Mouse (Mus musculus): ENCODE results near the gene Akr7a5.

The Akr7a5 gene

GRCm38 (mm10) chr4:139351931-139352711 is 41.6 kb downstream of the Akr7a5 start, which contains the start of the genes Mrto4, Emc1 and Ubr4:
TSS of gene Mrto4 (minus strand) at chr4:139352576.
TSS of gene Emc1 (plus strand) at chr4:139352587.
TSS of gene Ubr4 (plus strand) at chr4:139352609.
- DNase-seq (ENCODE audit: low spot score): peak; percentile 88

GRCm38 (mm10) chr4:139352832-139353231 is 42.3 kb downstream of the Akr7a5 start:
- DNase-seq (ENCODE audit: low spot score): peak; percentile 45

- DNase-seq (ENCODE audit: low spot score): no peak
These were observed 46.7 kb downstream of the Akr7a5 start for GRCm38 (mm10) chr4:139357211-139357610.

DNA sequence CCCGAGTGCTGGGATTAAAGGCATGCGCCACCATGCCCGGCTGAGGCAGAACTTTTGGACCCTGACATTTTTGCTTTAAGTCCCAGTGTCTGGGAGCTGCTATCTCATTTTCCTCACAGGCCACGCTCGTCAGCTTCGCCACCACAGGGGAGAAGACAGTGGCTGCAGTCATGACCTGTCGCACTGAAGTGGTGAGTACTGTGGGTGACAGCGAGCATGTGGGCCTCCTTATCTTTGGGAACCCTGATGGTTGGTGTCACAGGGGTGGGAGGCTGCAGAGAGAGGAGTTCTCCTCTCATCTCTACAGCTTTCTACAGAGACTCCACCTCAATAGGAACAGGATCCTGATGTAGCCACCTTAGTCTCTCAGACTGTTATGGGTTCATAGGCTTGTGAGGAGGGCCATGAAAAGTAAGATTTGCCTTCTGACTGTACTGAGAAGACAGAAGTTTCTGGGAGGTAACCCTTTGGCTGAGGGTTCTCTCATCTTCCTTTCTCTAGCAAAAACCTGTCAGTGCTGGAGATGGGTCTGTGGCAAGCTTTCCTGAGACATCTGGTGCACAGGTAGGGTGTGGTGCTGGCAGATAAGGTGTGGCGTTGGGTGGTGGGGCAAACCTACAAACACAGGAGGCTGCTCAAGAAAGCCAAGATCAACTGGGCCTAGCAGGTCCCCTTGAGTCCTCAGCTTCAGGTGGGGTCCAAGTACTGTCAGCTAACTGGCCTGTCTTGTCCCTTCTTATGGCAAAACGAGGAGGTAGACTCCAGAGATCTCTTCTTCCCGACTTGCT is 50.4 kb downstream of the Akr7a5 start:
- no peak for DNase-seq (ENCODE audit: low spot score)

- no peak for DNase-seq (ENCODE audit: low spot score)
These were observed 56.8 kb downstream of the Akr7a5 start for GRCm38 (mm10) chr4:139367336-139367735.
